In the genomic region with DNA sequence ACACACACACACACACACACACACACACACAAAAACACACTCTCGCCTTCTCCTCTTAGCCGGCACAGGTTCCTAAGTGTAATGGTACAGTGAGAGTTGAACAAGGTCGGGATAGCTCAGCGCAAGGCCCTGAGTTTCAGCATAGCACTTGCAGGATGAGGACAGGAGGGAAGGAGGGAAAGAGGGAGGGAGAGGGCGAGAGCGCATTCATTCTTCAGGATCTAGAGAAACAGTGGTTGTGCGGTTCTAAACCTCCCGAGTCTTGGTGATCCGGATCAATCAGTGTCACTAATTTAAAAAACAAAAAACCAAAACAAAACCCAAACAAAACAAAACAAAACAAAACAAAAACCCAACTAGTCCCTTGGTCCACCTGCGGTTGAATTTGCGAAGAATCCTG, we compare ENCODE assay signal across 8 mouse cellular contexts. TPM values are rescaled to one million over a fixed set of nuclear protein-coding genes. Genes with fewer than 3 reads are reported as not detected.
DNase-seq lines count a peak whose midpoint lies in the region; ATAC-seq and TF ChIP-seq lines count a peak whose summit lies in the region.

No protein-coding gene starts in this region.

- peaks cover 11% of the 10 kb centered on the region for H3K4me1 ChIP-seq in heart, embryonic 16.5 days (ENCODE audit: control insufficient read depth, insufficient read depth, low read length)
- peaks cover 23% of the 10 kb centered on the region for H3K4me1 ChIP-seq in hindbrain, embryonic 12.5 days
- peaks cover 4% of the 10 kb centered on the region; the same call in 1 of the 2 replicates for H3K4me1 ChIP-seq in midbrain, embryonic 11.5 days (ENCODE audit: control insufficient read depth, insufficient read depth, low read length)

- peaks cover 3% of the 10 kb centered on the region for H3K9me3 ChIP-seq in heart, embryonic 16.5 days (replicated peaks; ENCODE audit: control insufficient read depth, low read length)
- no peaks in the 10 kb centered on the region for H3K9me3 ChIP-seq in hindbrain, embryonic 12.5 days (replicated peaks)
- H3K9me3 ChIP-seq in midbrain, embryonic 11.5 days (ENCODE audit: control insufficient read depth, low read length) = no peaks in the 10 kb centered on the region

- H3K36me3 ChIP-seq in heart, embryonic 16.5 days (ENCODE audit: control insufficient read depth, insufficient read depth) = no peaks in the 10 kb centered on the region
- H3K36me3 ChIP-seq in hindbrain, embryonic 12.5 days = no peaks in the 10 kb centered on the region
- H3K36me3 ChIP-seq in midbrain, embryonic 11.5 days (ENCODE audit: control insufficient read depth, insufficient read depth, low read length) = no peaks in the 10 kb centered on the region

- H3K4me2 ChIP-seq in heart, embryonic 16.5 days (ENCODE audit: low read depth, low read length) = peak overlapping the region; percentile 66
- H3K4me2 ChIP-seq in hindbrain, embryonic 12.5 days (replicated peaks) = peak overlapping the region; percentile 92
- H3K4me2 ChIP-seq in midbrain, embryonic 11.5 days = peak overlapping the region; percentile 92

- intact Hi-C loops in heart, postnatal 36 days (cut with DNase I) = no loop called here

- H3K27me3 ChIP-seq in heart, embryonic 16.5 days (ENCODE audit: control insufficient read depth, insufficient read depth, low read length) = peaks cover 45% of the 10 kb centered on the region
- H3K27me3 ChIP-seq in hindbrain, embryonic 12.5 days = peaks cover 67% of the 10 kb centered on the region
- H3K27me3 ChIP-seq in midbrain, embryonic 11.5 days (ENCODE audit: control insufficient read depth, insufficient read depth, low read length) = peaks cover 41% of the 10 kb centered on the region

- peak overlapping the region; percentile 53 for H3K4me3 ChIP-seq in heart, embryonic 16.5 days (ENCODE audit: low read length)
- H3K4me3 ChIP-seq in hindbrain, embryonic 12.5 days = peak overlapping the region; percentile 50
- H3K4me3 ChIP-seq in midbrain, embryonic 11.5 days (ENCODE audit: low read depth, low read length) = peak overlapping the region; percentile 52

- TF ChIP-seq CTCF in brain, embryonic 14.5 days (IDR thresholded peaks at IDR 0.05; ENCODE audit: borderline replicate concordance, extremely low read depth, insufficient read depth, insufficient read length) = no peak

- WGBS in heart, embryonic 16.5 days = 15% methylated on average over 11 of the region's 11 CpGs
- 5% methylated on average over 11 of the region's 11 CpGs for WGBS in hindbrain, embryonic 12.5 days
- 3% methylated on average over 11 of the region's 11 CpGs for WGBS in midbrain, embryonic 11.5 days

- ATAC-seq in heart, embryonic 16.5 days (replicated peaks; ENCODE audit: extremely low read depth, insufficient read depth, low FRiP score) = no peak
- ATAC-seq in hindbrain, embryonic 12.5 days (ENCODE audit: low FRiP score) = no peak
- no peak for ATAC-seq in midbrain, embryonic 11.5 days (ENCODE audit: low FRiP score)
- no peak for ATAC-seq in granulocyte monocyte progenitor cell, adult 5-6 weeks (replicated peaks; ENCODE audit: poor library complexity, severe bottlenecking)

- H3K27ac ChIP-seq in heart, embryonic 16.5 days (ENCODE audit: low read length) = no peak overlapping the region
- no peak overlapping the region for H3K27ac ChIP-seq in hindbrain, embryonic 12.5 days
- no peak overlapping the region for H3K27ac ChIP-seq in midbrain, embryonic 11.5 days (ENCODE audit: low read depth, low read length)

- DNase-seq in heart, postnatal 36 days = no peak
- peak; percentile 28 for DNase-seq in brain, embryonic 14.5 days (ENCODE audit: low read depth)
- peak; percentile 90 for DNase-seq in midbrain, embryonic 11.5 days (ENCODE audit: low spot score, missing footprints)
- no peak for DNase-seq in left cerebral cortex, adult 9 months (ENCODE audit: low spot score in 2 of 2)
- DNase-seq in gastrocnemius, adult 18-20 months (ENCODE audit: low spot score) = no peak

- H3K9ac ChIP-seq in heart, embryonic 16.5 days (ENCODE audit: low read length) = no peak overlapping the region
- H3K9ac ChIP-seq in hindbrain, embryonic 12.5 days = no peak overlapping the region
- H3K9ac ChIP-seq in midbrain, embryonic 11.5 days (ENCODE audit: low read length) = no peak overlapping the region

- no peak for TF ChIP-seq POLR2A in brain, embryonic 14.5 days (IDR thresholded peaks at IDR 0.05; ENCODE audit: borderline replicate concordance, extremely low read depth, insufficient read depth, insufficient read length, poor library complexity, severe bottlenecking)

RNA-seq across cellular contexts. Expression of a gene that starts 0.5 kb away (rescaled TPM):
- polyA plus RNA-seq in heart, embryonic 16.5 days (2015; fragmentation: Nextera tagmentation; extraction: Ambion mirVana) = not detected in 2 replicates
- under 1 TPM; 0.19 to 0.81 TPM for total RNA-seq in heart, postnatal 36 days (2021)
- 0.42 and 0.50 TPM in 2 replicates for polyA plus RNA-seq in brain, embryonic 14.5 days (2012; rRNA removed)
- polyA plus RNA-seq in hindbrain, embryonic 12.5 days (2016; fragmentation: Nextera tagmentation; extraction: Ambion mirVana) = 0.50 and 0.64 TPM in 2 replicates
- 0.07 and 0.17 TPM in 2 replicates for polyA plus RNA-seq in midbrain, embryonic 11.5 days (2014; fragmentation: Nextera tagmentation; extraction: Ambion mirVana)
- total RNA-seq in gastrocnemius, adult 18-20 months (2021) = under 1 TPM; 0.38 to 0.41 TPM
- not detected in 2 replicates for total RNA-seq in granulocyte monocyte progenitor cell, adult 5-6 weeks (2014; fragmentation: Nextera tagmentation)
- not detected in 2 replicates for total RNA-seq in granulocyte monocyte progenitor cell, adult 5-6 weeks (2017)

Comparison
In these comparisons a context has a peak if more than half of its experiments do, and no peak if none do; other contexts are left out.
1. DNase-seq: peak in brain, embryonic 14.5 days (single experiment) and midbrain, embryonic 11.5 days (single experiment); none in heart, postnatal 36 days (0 of 2), left cerebral cortex, adult 9 months (0 of 2) and gastrocnemius, adult 18-20 months (single experiment).
2. Peak in every context shown above with its lines, with median percentiles within 50 percentile points of each other: H3K4me2 ChIP-seq and H3K4me3 ChIP-seq.